Comparison of ENCODE assay signal across 8 mouse cellular contexts in the genomic region with DNA sequence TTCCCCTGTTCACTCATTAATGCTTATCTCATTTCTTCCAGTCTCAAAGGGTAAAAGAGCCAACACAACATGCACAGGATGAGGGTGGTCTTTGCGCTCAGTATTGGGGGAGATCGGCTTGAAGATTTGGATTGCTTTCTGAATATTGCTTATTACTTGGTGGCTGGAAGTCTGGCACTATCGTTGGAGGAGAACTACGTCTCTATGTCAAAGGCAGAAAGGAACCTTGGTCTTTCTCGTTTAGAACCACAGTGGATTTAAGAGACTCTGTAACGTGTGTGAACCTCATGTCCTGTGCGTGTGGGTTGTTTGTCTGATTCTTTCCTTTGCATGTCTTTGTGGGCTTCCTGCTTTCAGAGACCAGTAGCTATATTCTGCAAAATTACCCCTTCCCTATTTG. TPM values are rescaled to one million over a fixed set of nuclear protein-coding genes. Genes with fewer than 3 reads are reported as not detected.
DNase-seq lines count a peak whose midpoint lies in the region; ATAC-seq and TF ChIP-seq lines count a peak whose summit lies in the region.

No protein-coding gene starts in this region.

- H3K4me3 ChIP-seq in left cerebral cortex, adult 2 months = peak overlapping the region; percentile 74
- peak overlapping the region; percentile 92 for H3K4me3 ChIP-seq in embryonic facial prominence, embryonic 14.5 days (ENCODE audit: low read depth, low read length)
- H3K4me3 ChIP-seq in midbrain, embryonic 16.5 days (ENCODE audit: low read depth, low read length) = peak overlapping the region; percentile 87

- peak overlapping the region; percentile 90 for H3K9ac ChIP-seq in embryonic facial prominence, embryonic 14.5 days (ENCODE audit: low read depth, low read length)
- H3K9ac ChIP-seq in midbrain, embryonic 16.5 days (ENCODE audit: low read depth, low read length) = peak overlapping the region; percentile 96

- peaks cover 36% of the 10 kb centered on the region for H3K4me1 ChIP-seq in embryonic facial prominence, embryonic 14.5 days (ENCODE audit: control insufficient read depth, insufficient read depth, low read length)
- peaks cover 31% of the 10 kb centered on the region for H3K4me1 ChIP-seq in midbrain, embryonic 16.5 days (ENCODE audit: control insufficient read depth, insufficient read depth, low read length)

- peak overlapping the region; percentile 97 for H3K27ac ChIP-seq in left cerebral cortex, adult 2 months
- H3K27ac ChIP-seq in embryonic facial prominence, embryonic 14.5 days (replicated peaks; ENCODE audit: low read depth, low read length) = no peak overlapping the region
- no peak overlapping the region; the same call in 1 of the 2 replicates for H3K27ac ChIP-seq in midbrain, embryonic 16.5 days (ENCODE audit: low read length)

- no peak for TF ChIP-seq CTCF in left cerebral cortex, adult 2 months (IDR thresholded peaks at IDR 0.05)

- no peaks in the 10 kb centered on the region for H3K36me3 ChIP-seq in embryonic facial prominence, embryonic 14.5 days (ENCODE audit: control insufficient read depth, insufficient read depth, low read length)
- H3K36me3 ChIP-seq in midbrain, embryonic 16.5 days (ENCODE audit: control insufficient read depth, insufficient read depth, low read length) = no peaks in the 10 kb centered on the region

- no peak for DNase-seq in left cerebral cortex, adult 2 months (ENCODE audit: extremely low spot score in 1 of 2, low spot score in 2 of 2)
- no peak for DNase-seq in left cerebral cortex, postnatal 14 days (ENCODE audit: low spot score in 2 of 2)
- DNase-seq in embryonic facial prominence, embryonic 14.5 days (ENCODE audit: low spot score) = no peak
- DNase-seq in induced T-regulatory cell, adult 2 months (ENCODE audit: low read depth) = peak; percentile 52
- DNase-seq in left cerebral cortex, postnatal 25 days (ENCODE audit: low spot score in 2 of 2) = no peak
- no peak for DNase-seq in thymus, adult 18-20 months

- ATAC-seq in embryonic facial prominence, embryonic 14.5 days (ENCODE audit: low read depth) = no peak
- no peak for ATAC-seq in midbrain, embryonic 16.5 days
- no peak for ATAC-seq in frontal cortex, adult (ENCODE audit: low TSS enrichment)

- 52% methylated on average over 7 of the region's 7 CpGs for WGBS in embryonic facial prominence, embryonic 14.5 days
- 49% methylated on average over 7 of the region's 7 CpGs for WGBS in midbrain, embryonic 16.5 days

- H3K27me3 ChIP-seq in embryonic facial prominence, embryonic 14.5 days (replicated peaks; ENCODE audit: control insufficient read depth, insufficient read depth, low read length) = no peaks in the 10 kb centered on the region
- H3K27me3 ChIP-seq in midbrain, embryonic 16.5 days (ENCODE audit: control insufficient read depth, insufficient read depth, low read depth, low read length) = no peaks in the 10 kb centered on the region

- peak overlapping the region; percentile 83 for H3K4me2 ChIP-seq in embryonic facial prominence, embryonic 14.5 days (ENCODE audit: low read depth, low read length)
- H3K4me2 ChIP-seq in midbrain, embryonic 16.5 days (ENCODE audit: low read length) = peak overlapping the region; percentile 80

- intact Hi-C loops in left cerebral cortex, adult 2 months (cut with DNase I) = loop anchor here (5.0 kb wide), 3 partner anchors 68 to 137 kb away; no protein-coding TSS in a partner anchor
- intact Hi-C loops in left cerebral cortex, postnatal 14 days (cut with DNase I) = no loop called here
- intact Hi-C loops in left cerebral cortex, postnatal 25 days (cut with DNase I) = loop anchor here (5.0 kb wide), 2 partner anchors 68 to 137 kb away; no protein-coding TSS in a partner anchor

- H3K9me3 ChIP-seq in embryonic facial prominence, embryonic 14.5 days (ENCODE audit: control insufficient read depth, low read length) = no peaks in the 10 kb centered on the region
- H3K9me3 ChIP-seq in midbrain, embryonic 16.5 days (replicated peaks; ENCODE audit: control insufficient read depth, low read length, poor library complexity, severe bottlenecking) = no peaks in the 10 kb centered on the region

RNA-seq across cellular contexts. Expression of a gene that starts 1.5 kb away (rescaled TPM):
- total RNA-seq in left cerebral cortex, adult 2 months (2021) = 100 to 1,000 TPM; 222 to 227 TPM
- 100 to 1,000 TPM; 219 to 221 TPM for total RNA-seq in left cerebral cortex, postnatal 14 days (2021)
- polyA plus RNA-seq in embryonic facial prominence, embryonic 14.5 days (2014; fragmentation: Nextera tagmentation; extraction: Ambion mirVana) = 26.5 and 27.1 TPM in 2 replicates
- 139 and 148 TPM in 2 replicates for polyA plus RNA-seq in midbrain, embryonic 16.5 days (2015; fragmentation: Nextera tagmentation; extraction: Ambion mirVana)
- 100 to 1,000 TPM; 227 to 240 TPM for total RNA-seq in left cerebral cortex, postnatal 25 days (2021)
